Mouse (Mus musculus): ENCODE measurements around the gene Galnt16. TPM values are rescaled to one million over a fixed set of nuclear protein-coding genes. Genes with fewer than 3 reads are reported as not detected.

Galnt16 gene
- polyA plus RNA-seq, 1 experiment from 2014 or later = 10.3 TPM

DNA sequence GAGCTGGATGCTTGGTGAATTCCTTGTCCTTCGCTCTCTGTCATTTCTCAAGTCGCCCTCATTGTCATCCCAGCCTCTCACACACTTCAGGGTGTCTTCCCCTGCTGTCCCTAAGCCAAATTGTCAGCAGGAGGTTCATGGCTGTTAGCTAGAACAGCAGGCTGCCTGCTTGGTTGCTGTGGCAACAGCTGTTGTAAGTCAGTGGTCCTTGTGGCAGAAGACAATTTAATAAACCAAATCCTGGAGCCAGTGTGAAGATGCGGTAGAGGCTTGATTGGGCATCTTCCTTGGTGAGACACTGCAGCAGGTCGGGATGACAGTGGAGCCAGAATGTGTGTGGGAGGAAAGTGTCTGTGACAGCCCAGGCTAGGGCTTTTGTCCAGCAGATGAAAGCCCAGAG is 27.2 kb downstream of the Galnt16 start:
- ATAC-seq (ENCODE audit: insufficient read depth, low FRiP score, low TSS enrichment) = no peak
- 8% methylated on average over 4 of the region's 4 CpGs for WGBS

DNA sequence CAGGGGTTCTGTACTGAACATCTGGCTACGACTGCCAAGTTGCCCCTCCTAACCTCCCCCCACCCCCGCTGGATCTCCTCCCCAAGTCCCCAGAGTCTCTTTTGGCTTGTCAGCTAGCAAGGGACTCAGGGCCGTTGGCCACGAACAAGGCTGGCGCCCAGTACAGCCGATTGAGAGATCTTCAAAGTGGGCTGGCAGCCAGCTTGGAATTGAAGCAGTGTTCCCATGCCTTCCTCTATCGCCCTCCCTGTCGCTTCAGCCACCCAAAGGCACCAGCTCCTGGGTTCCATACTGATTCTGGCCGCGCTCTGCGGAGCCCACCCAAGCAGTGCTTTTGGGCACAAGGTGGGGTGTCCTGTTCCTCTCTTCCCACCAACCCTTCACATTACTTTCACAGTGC is 31.6 kb downstream of the Galnt16 start:
- 70% methylated on average over 11 of the region's 11 CpGs for WGBS
- H3K27ac ChIP-seq (ENCODE audit: low read depth, low read length) = no peak overlapping the region
- ATAC-seq (ENCODE audit: insufficient read depth, low FRiP score, low TSS enrichment) = no peak

More for the DNA sequence above, 27.2 kb downstream of the Galnt16 start:
- Histone ChIP-seq H3K9me3 (ENCODE audit: control insufficient read depth, low read length) (no peaks in the 10 kb centered on the region), H3K4me2 (ENCODE audit: low read depth) (no peak overlapping the region), H3K36me3 (ENCODE audit: control insufficient read depth, insufficient read depth, low read length) (no peaks in the 10 kb centered on the region), H3K9ac (ENCODE audit: low read length) (peak overlapping the region; percentile 11; the same call in 1 of the 2 replicates), H3K4me3 (ENCODE audit: low read depth, low read length) (no peak overlapping the region), H3K27me3 (ENCODE audit: control insufficient read depth, insufficient read depth, low read length) (no peaks in the 10 kb centered on the region), H3K27ac (ENCODE audit: low read depth, low read length) (no peak overlapping the region), H3K4me1 (ENCODE audit: control insufficient read depth, insufficient read depth, low read length) (peaks cover 9% of the 10 kb centered on the region)
- DNase-seq (ENCODE audit: low spot score) = no peak

DNA sequence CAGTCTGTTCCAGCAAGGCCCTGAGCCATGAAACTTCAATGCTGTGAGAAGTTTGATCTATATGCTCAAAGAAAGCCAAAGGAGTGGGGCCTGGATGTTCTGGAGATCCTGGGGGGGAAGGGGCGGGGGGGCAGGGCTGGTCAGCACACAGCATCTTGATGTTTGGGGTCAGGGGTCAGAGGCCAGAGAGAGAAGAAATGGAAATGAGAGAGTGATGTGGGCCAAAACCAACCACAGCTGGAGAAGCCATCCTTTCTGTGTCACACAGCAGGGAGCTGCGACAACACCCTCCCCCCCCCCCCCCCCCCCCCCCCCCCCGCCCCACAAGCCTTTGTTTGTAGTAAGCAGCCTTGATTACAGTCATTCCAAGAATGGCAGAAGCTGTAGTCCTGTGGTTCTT is 35.1 kb downstream of the Galnt16 start:
- 20% methylated on average over 1 of the region's 3 CpGs for WGBS

More for the DNA sequence above, 31.6 kb downstream of the Galnt16 start:
- Histone ChIP-seq H3K9ac (ENCODE audit: low read length) (no peak overlapping the region), H3K9me3 (ENCODE audit: control insufficient read depth, low read length) (no peaks in the 10 kb centered on the region), H3K36me3 (ENCODE audit: control insufficient read depth, insufficient read depth, low read length) (no peaks in the 10 kb centered on the region), H3K27me3 (ENCODE audit: control insufficient read depth, insufficient read depth, low read length) (no peaks in the 10 kb centered on the region), H3K4me3 (ENCODE audit: low read depth, low read length) (no peak overlapping the region), H3K4me2 (ENCODE audit: low read depth) (no peak overlapping the region), H3K4me1 (ENCODE audit: control insufficient read depth, insufficient read depth, low read length) (peaks cover 9% of the 10 kb centered on the region)
- no peak for DNase-seq (ENCODE audit: low spot score)

DNA sequence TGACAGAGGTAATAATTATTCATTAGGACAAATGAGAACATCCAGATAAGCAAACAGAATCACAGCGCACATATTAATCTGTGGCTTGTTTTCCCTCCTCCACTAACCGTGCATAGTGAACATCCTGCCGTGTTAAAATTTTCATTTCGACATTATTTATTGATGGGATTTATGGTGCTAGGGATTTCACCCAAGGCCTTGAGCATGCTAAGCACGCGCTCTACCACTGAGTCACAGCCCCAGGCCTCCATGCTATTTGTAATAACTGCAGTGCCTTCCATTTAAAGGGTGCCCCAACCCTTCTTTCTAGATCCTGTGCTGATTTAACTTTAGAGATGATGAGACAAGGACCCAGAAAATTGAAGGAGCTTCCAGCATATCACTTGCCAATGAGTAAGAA is 36.2 kb downstream of the Galnt16 start:
- H3K4me1 ChIP-seq (ENCODE audit: control insufficient read depth, insufficient read depth, low read length) = no peaks in the 10 kb centered on the region
- H3K36me3 ChIP-seq (ENCODE audit: control insufficient read depth, insufficient read depth, low read length) = no peaks in the 10 kb centered on the region
- ATAC-seq (ENCODE audit: insufficient read depth, low FRiP score, low TSS enrichment) (no peak), DNase-seq (ENCODE audit: low spot score) (no peak)
- no peak overlapping the region for H3K9ac ChIP-seq (ENCODE audit: low read length)
- H3K9me3 ChIP-seq (ENCODE audit: control insufficient read depth, low read length) = no peaks in the 10 kb centered on the region
- WGBS = 86% methylated on average over 6 of the region's 6 CpGs
- H3K4me3 ChIP-seq (ENCODE audit: low read depth, low read length) = no peak overlapping the region
- no peak overlapping the region for H3K27ac ChIP-seq (ENCODE audit: low read depth, low read length)
- no peak overlapping the region for H3K4me2 ChIP-seq (ENCODE audit: low read depth)
- no peaks in the 10 kb centered on the region for H3K27me3 ChIP-seq (ENCODE audit: control insufficient read depth, insufficient read depth, low read length)

More for the DNA sequence above, 35.1 kb downstream of the Galnt16 start:
- Histone ChIP-seq H3K27me3 (ENCODE audit: control insufficient read depth, insufficient read depth, low read length) (no peaks in the 10 kb centered on the region), H3K36me3 (ENCODE audit: control insufficient read depth, insufficient read depth, low read length) (no peaks in the 10 kb centered on the region), H3K9me3 (ENCODE audit: control insufficient read depth, low read length) (no peaks in the 10 kb centered on the region), H3K4me3 (ENCODE audit: low read depth, low read length) (no peak overlapping the region), H3K4me2 (ENCODE audit: low read depth) (no peak overlapping the region), H3K9ac (ENCODE audit: low read length) (no peak overlapping the region), H3K4me1 (ENCODE audit: control insufficient read depth, insufficient read depth, low read length) (no peaks in the 10 kb centered on the region), H3K27ac (ENCODE audit: low read depth, low read length) (no peak overlapping the region)
- ATAC-seq (ENCODE audit: insufficient read depth, low FRiP score, low TSS enrichment) = no peak
- no peak for DNase-seq (ENCODE audit: low spot score)

DNA sequence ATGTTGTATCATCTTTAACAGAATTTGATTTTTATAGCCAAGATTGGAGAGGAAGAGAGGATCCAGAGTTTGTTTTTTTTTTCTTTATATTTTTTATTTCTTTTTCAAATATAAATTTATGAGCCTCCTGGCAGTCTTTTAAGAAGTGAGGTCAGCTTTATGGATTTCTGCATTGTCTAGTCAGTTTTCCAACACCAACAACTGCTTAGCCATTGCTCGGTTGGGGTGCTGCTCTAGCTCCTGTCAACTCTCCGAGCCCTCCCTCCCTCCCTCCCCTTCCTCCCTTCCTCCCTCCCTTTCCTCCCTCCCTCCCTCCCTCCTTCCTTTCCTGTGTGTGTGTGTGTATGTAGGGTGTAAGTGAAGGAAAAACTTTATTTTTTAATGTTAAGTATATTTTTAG is 43.8 kb downstream of the Galnt16 start:
- no peak overlapping the region for H3K27ac ChIP-seq (ENCODE audit: low read depth, low read length)
- no peak overlapping the region for H3K4me3 ChIP-seq (ENCODE audit: low read depth, low read length)
- no peak overlapping the region for H3K9ac ChIP-seq (ENCODE audit: low read length)
- no peak for ATAC-seq (ENCODE audit: insufficient read depth, low FRiP score, low TSS enrichment)
- DNase-seq (ENCODE audit: low spot score) = no peak
- no peaks in the 10 kb centered on the region; the same call in 1 of the 2 replicates for H3K4me1 ChIP-seq (ENCODE audit: control insufficient read depth, insufficient read depth, low read length)
- WGBS = 19% methylated on average over 2 of the region's 2 CpGs
- no peaks in the 10 kb centered on the region for H3K9me3 ChIP-seq (ENCODE audit: control insufficient read depth, low read length)
- no peaks in the 10 kb centered on the region for H3K27me3 ChIP-seq (ENCODE audit: control insufficient read depth, insufficient read depth, low read length)
- no peaks in the 10 kb centered on the region for H3K36me3 ChIP-seq (ENCODE audit: control insufficient read depth, insufficient read depth, low read length)
- H3K4me2 ChIP-seq (ENCODE audit: low read depth) = no peak overlapping the region

DNA sequence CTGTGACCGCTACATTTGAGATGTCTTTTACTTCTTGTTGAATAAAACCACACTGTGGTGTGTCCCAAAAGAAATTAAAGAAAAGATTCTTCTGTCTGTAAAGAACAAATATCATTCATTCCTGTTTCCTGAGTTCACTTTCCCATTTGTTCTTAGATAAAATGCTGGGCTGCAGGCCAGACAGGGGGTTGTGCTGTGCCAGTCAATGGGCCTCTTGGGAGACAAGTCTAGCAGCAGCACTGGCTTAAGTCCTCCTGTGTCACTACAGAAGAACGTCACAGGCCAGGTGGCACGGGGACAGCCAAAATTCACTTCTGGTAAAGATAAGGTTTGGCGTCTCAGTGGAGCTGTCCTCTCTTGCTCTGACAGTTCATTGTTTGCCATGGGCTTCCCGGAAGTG is 44.7 kb downstream of the Galnt16 start:
- no peaks in the 10 kb centered on the region; the same call in 1 of the 2 replicates for H3K4me1 ChIP-seq (ENCODE audit: control insufficient read depth, insufficient read depth, low read length)
- 66% methylated on average over 5 of the region's 5 CpGs for WGBS

DNA sequence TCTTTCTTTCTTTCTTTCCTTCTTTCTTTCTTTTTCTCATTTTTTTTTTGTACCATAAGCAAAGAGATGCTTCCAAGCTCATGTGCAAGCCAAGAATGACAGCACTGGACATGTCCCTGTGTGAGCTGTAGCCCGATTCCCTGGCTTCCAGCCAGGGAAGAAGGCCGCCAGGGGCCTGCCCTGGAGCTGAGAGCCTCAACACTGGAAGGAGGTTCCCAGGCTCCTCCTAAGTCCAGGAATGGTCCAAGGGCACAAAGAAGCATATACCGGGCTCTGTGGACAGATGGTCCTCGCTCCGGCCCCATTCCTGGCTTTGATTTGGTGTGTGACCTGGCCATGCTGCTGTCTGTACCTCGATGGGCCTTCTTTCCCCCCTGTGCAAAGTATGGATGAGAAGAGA is 46.9 kb downstream of the Galnt16 start:
- H3K27ac ChIP-seq (ENCODE audit: low read depth, low read length) = no peak overlapping the region
- no peak for ATAC-seq (ENCODE audit: insufficient read depth, low FRiP score, low TSS enrichment)
- no peaks in the 10 kb centered on the region for H3K27me3 ChIP-seq (ENCODE audit: control insufficient read depth, insufficient read depth, low read length)
- no peak overlapping the region for H3K4me3 ChIP-seq (ENCODE audit: low read depth, low read length)
- no peaks in the 10 kb centered on the region for H3K9me3 ChIP-seq (ENCODE audit: control insufficient read depth, low read length)
- H3K36me3 ChIP-seq (ENCODE audit: control insufficient read depth, insufficient read depth, low read length) = no peaks in the 10 kb centered on the region
- H3K4me2 ChIP-seq (ENCODE audit: low read depth) = no peak overlapping the region
- H3K9ac ChIP-seq (ENCODE audit: low read length) = no peak overlapping the region
- DNase-seq (ENCODE audit: low spot score) = no peak
- no peaks in the 10 kb centered on the region; the same call in 1 of the 2 replicates for H3K4me1 ChIP-seq (ENCODE audit: control insufficient read depth, insufficient read depth, low read length)
- 84% methylated on average over 6 of the region's 6 CpGs for WGBS

More for the DNA sequence above, 44.7 kb downstream of the Galnt16 start:
- Histone ChIP-seq H3K27ac (ENCODE audit: low read depth, low read length) (no peak overlapping the region), H3K36me3 (ENCODE audit: control insufficient read depth, insufficient read depth, low read length) (no peaks in the 10 kb centered on the region), H3K4me2 (ENCODE audit: low read depth) (no peak overlapping the region), H3K9me3 (ENCODE audit: control insufficient read depth, low read length) (no peaks in the 10 kb centered on the region), H3K4me3 (ENCODE audit: low read depth, low read length) (no peak overlapping the region), H3K27me3 (ENCODE audit: control insufficient read depth, insufficient read depth, low read length) (no peaks in the 10 kb centered on the region), H3K9ac (ENCODE audit: low read length) (no peak overlapping the region)
- DNase-seq (ENCODE audit: low spot score) (no peak), ATAC-seq (ENCODE audit: insufficient read depth, low FRiP score, low TSS enrichment) (no peak)

DNA sequence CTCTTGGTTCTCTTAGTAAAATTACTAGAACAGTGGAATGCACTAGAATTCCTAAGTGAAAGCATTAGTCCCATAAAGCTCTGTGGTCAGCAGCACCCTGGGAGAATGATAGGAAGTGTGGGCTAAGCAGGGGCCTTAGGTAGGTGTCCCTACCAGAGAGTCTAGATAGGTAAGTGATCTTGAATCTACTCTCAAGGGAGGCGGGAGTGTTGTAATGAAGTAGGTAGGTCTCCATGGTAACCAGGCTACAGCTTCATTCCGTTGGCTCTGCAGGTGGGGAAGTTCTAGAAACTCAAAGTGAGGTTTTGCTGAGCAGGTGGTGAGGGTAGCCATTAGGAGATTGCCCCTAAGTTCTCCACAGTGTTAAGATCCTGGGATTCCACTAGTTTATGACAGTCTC is 47.7 kb downstream of the Galnt16 start:
- no peak for DNase-seq (ENCODE audit: low spot score)
- H3K9ac ChIP-seq (ENCODE audit: low read length) = no peak overlapping the region
- no peaks in the 10 kb centered on the region for H3K27me3 ChIP-seq (ENCODE audit: control insufficient read depth, insufficient read depth, low read length)
- no peak overlapping the region for H3K27ac ChIP-seq (ENCODE audit: low read depth, low read length)
- no peaks in the 10 kb centered on the region; the same call in 1 of the 2 replicates for H3K4me1 ChIP-seq (ENCODE audit: control insufficient read depth, insufficient read depth, low read length)
- no peak overlapping the region for H3K4me2 ChIP-seq (ENCODE audit: low read depth)
- 54% methylated on average over 2 of the region's 2 CpGs for WGBS
- H3K4me3 ChIP-seq (ENCODE audit: low read depth, low read length) = no peak overlapping the region
- H3K36me3 ChIP-seq (ENCODE audit: control insufficient read depth, insufficient read depth, low read length) = no peaks in the 10 kb centered on the region
- no peaks in the 10 kb centered on the region for H3K9me3 ChIP-seq (ENCODE audit: control insufficient read depth, low read length)
- no peak for ATAC-seq (ENCODE audit: insufficient read depth, low FRiP score, low TSS enrichment)

DNA sequence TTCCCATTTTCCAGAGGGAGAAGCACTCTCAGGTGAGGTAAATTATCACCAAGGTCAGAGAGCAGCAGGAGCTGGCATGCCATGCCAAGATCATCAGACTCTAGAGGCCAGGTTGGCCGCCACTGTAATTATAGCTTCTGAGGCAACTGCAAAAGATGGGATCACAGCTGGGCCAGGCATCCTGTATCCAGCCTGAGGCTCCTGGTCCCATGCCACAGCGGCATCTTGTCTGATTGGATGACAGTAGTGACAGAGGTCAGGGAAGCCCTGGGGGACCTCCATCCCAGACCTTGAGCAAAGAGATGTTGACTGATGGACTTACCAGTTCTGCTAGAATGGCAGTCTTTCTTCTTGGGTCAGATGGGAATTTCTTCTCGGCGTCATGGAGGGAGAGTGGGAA is 48.4 kb downstream of the Galnt16 start:
- Histone ChIP-seq H3K4me1 (ENCODE audit: control insufficient read depth, insufficient read depth, low read length) (no peaks in the 10 kb centered on the region; the same call in 1 of the 2 replicates), H3K27ac (ENCODE audit: low read depth, low read length) (no peak overlapping the region), H3K9ac (ENCODE audit: low read length) (no peak overlapping the region), H3K4me2 (ENCODE audit: low read depth) (no peak overlapping the region), H3K36me3 (ENCODE audit: control insufficient read depth, insufficient read depth, low read length) (no peaks in the 10 kb centered on the region), H3K4me3 (ENCODE audit: low read depth, low read length) (no peak overlapping the region), H3K9me3 (ENCODE audit: control insufficient read depth, low read length) (no peaks in the 10 kb centered on the region), H3K27me3 (ENCODE audit: control insufficient read depth, insufficient read depth, low read length) (no peaks in the 10 kb centered on the region)
- WGBS = 25% methylated on average over 4 of the region's 4 CpGs
- peak; percentile 31 for DNase-seq (ENCODE audit: low spot score)
- no peak for ATAC-seq (ENCODE audit: insufficient read depth, low FRiP score, low TSS enrichment)

Data from neural tube, embryonic 11.5 days (tissue).